10 mouse cellular contexts compared by ENCODE assay signal in the genomic region with DNA sequence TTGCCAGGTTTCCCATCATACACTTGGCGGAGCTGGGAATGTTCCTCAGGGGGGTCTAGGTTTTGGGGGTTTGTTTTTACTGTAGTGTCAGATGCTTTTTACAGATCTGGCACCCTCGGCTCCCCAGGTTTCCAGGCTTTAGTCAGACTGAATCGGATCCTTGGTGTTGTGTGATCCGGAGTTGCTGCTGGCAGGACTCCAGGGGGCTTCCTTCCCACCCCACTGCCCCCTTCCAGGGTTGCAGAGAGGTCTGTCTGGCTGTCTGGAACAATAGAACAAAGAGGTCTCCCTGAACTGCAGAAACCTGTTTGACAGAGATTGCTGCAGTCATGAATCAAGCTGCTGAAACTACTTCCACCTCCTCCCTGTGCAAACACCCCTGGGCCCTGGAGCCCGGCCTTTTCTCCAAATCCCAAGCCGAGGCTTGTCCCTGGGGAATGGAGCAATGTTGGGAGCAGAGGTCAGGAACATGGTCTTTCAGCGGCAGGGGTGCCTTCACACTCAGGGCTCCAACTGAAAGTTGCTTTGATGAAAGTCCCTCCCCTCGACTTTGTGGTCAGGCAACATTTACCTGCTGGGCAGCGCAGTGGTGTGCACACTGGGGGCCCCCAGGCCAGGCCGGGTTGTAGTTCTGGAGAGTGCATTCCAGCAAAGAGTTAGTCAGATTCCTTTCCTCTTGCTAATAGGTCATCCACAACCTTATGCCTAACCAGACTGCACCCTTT. TPM values are rescaled to one million over a fixed set of nuclear protein-coding genes. Genes with fewer than 3 reads are reported as not detected.
DNase-seq lines count a peak whose midpoint lies in the region; TF ChIP-seq lines count a peak whose summit lies in the region.
"Had no signal": no experiment of that assay in that cellular context is flagged by ENCODE, and none has a peak within 500 bp of the region (broad histone marks: within the 10 kb centered on the region; RNA-seq: fewer than 3 reads in every experiment).

No protein-coding gene starts in this region.

- TF ChIP-seq CTCF in lung, adult 2 months (IDR thresholded peaks at IDR 0.05; ENCODE audit: insufficient read depth, low read length) = no peak

- H3K4me1 ChIP-seq in lung, adult 2 months (ENCODE audit: control insufficient read depth, insufficient read depth, low read length) = no peaks in the 10 kb centered on the region

- WGBS in lung, adult 2 months = 23% methylated on average over 10 of the region's 10 CpGs

- no peak for TF ChIP-seq POLR2A in lung, adult 2 months (IDR thresholded peaks at IDR 0.05; ENCODE audit: borderline replicate concordance, extremely low read depth, low read depth, low read length)

- intact Hi-C loops in gastrocnemius, postnatal 14 days (cut with DNase I; ENCODE audit: low total_unique reads) = no loop called here
- intact Hi-C loops in left cerebral cortex, postnatal 14 days (cut with DNase I) = no loop called here

- no peak overlapping the region for H3K4me3 ChIP-seq in lung, adult 2 months (replicated peaks; ENCODE audit: extremely low read depth, low read depth, low read length)

- peak; percentile 93 for DNase-seq in heart, adult 11 months
- DNase-seq in heart, postnatal 4 days = no peak
- peak; percentile 72 for DNase-seq in 3T3-L1 (ENCODE audit: low read depth, low spot score)
- peak; percentile 89 for DNase-seq in gonadal fat pad, adult 2 months (ENCODE audit: low read depth)
- DNase-seq in lung, adult 2 months = peak; percentile 11
- DNase-seq in gastrocnemius, postnatal 14 days = no peak
- DNase-seq in gastrocnemius, adult 8-10 months (ENCODE audit: low spot score in 2 of 2) = no peak
- DNase-seq in left cerebral cortex, postnatal 14 days (ENCODE audit: low spot score in 2 of 2) = no peak

RNA-seq across cellular contexts. Expression of a gene that starts 49.3 kb away (rescaled TPM):
- 100 to 1,000 TPM; 914 to 961 TPM for total RNA-seq in heart, postnatal 4 days (2021)
- polyA plus RNA-seq in gonadal fat pad, adult 2 months (2012; rRNA removed) = 7.8 and 8.1 TPM in 2 replicates
- polyA plus RNA-seq in lung, adult 2 months (2012; rRNA removed) = 2.6 and 10.3 TPM in 2 replicates
- total RNA-seq in gastrocnemius, postnatal 14 days (2021) = 100 to 1,000 TPM; 116 to 133 TPM
- 10 to 100 TPM; 27.2 to 31.0 (median 28.5) TPM for total RNA-seq in gastrocnemius, adult 8-10 months (2022)
- 1 to 10 TPM; 1.5 to 2.2 TPM for total RNA-seq in left cerebral cortex, postnatal 14 days (2021)
- total RNA-seq: CH12.LX had no signal
- polyA plus RNA-seq: liver, adult 2 months had no signal

Comparison
In these comparisons a context has a peak if more than half of its experiments do, and no peak if none do; other contexts are left out.
1. DNase-seq: peak in heart, adult 11 months (single experiment), 3T3-L1 (single experiment), gonadal fat pad, adult 2 months (single experiment) and lung, adult 2 months (single experiment); none in heart, postnatal 4 days (single experiment), gastrocnemius, postnatal 14 days (single experiment), gastrocnemius, adult 8-10 months (0 of 2) and left cerebral cortex, postnatal 14 days (0 of 2).
2. RNA of a gene that starts 49.3 kb away (total RNA-seq): 914 to 961 TPM in heart, postnatal 4 days, 116 to 133 TPM in gastrocnemius, postnatal 14 days and 27.2 to 31.0 TPM in gastrocnemius, adult 8-10 months; 1.5 to 2.2 TPM in left cerebral cortex, postnatal 14 days; every median in the first group is over 4 times any median in the second.